Mouse (Mus musculus): Measurements from ENCODE around the gene Rab1a.
A peak's percentile ranks its signal among the peaks of the same experiment; 100 is the strongest.

Rab1a gene

GRCm38 (mm10) chr11:20247146-20247855 is 46.1 kb downstream of the Rab1a start:
- no peak for DNase-seq (ENCODE audit: low spot score)

GRCm38 (mm10) chr11:20248277-20248676 is 47.0 kb downstream of the Rab1a start:
- no peak for DNase-seq (ENCODE audit: low spot score)

GRCm38 (mm10) chr11:20248840-20249239 is 47.6 kb downstream of the Rab1a start:
- peak; percentile 79 for DNase-seq (ENCODE audit: low spot score)

DNA sequence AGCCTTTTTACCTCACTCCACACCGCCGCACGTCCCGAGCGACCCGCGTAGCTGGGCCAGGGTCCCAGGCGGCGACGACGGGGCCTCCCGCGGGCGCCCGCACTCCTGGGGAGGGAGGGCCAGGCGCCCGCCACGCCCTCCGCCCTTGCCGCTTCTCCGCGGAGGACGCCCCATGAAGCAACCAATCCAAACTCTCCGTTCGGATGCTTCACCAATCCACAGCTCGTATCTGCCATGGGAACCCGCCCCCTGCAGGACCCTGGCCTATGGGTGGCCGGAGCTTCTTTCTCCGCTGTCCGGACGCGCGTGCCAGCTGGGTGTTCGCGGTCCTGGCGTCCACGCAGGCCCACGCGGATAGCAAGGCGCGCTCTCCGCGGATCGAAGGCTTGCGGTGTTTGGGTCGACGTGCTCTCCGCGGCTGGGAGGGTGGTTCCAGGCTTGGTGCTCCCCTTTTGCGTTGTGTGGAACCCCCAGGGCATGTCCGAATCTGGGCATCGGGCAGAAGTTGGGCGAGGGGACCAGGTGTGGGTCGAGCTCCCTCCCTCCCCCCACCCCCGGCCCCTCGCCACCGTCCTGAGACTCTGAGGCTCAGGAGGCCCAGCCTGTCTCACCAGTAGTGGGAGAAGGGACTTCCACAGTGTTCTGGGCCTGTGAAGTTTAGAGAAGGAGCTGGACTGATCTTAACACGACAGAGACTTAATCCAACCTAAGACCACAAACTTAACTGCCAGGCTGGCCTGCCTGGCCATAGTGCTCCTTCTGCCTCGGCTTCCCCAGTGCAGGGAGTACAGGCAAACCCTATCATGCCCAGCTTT is 48.3 kb downstream of the Rab1a start, which contains the start of gene Cep68:
Cep68 (minus strand) TSS at position 134 of the 815 bp plus-strand sequence.
- peak; percentile 97 for DNase-seq (ENCODE audit: low spot score)

- DNase-seq (ENCODE audit: low spot score) = no peak
These were observed 49.4 kb downstream of the Rab1a start for GRCm38 (mm10) chr11:20250476-20251178.

GRCm38 (mm10) chr11:20253088-20253487 is 51.9 kb downstream of the Rab1a start:
- DNase-seq (ENCODE audit: low spot score) = no peak

DNA sequence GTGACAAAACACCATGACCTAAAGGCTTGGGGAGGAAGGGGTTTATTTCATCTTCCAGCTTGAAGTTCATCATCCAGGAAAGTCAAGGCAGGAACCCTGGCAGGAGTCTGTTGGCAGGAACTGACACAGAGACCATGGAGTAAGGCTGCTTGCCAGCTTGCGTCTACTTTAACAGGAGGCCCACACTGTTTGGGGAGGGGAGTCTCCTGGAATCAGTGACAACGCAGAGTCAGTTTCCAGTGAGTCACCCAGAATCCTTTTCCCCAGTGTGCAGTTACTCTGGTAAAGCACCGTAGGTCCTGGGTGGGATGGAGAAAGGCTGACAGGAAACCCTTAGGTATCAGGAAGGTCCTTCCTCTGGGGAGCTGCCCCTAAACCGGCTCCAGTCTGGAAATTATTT is 53.6 kb downstream of the Rab1a start:
- no peak for DNase-seq (ENCODE audit: low spot score)

DNA sequence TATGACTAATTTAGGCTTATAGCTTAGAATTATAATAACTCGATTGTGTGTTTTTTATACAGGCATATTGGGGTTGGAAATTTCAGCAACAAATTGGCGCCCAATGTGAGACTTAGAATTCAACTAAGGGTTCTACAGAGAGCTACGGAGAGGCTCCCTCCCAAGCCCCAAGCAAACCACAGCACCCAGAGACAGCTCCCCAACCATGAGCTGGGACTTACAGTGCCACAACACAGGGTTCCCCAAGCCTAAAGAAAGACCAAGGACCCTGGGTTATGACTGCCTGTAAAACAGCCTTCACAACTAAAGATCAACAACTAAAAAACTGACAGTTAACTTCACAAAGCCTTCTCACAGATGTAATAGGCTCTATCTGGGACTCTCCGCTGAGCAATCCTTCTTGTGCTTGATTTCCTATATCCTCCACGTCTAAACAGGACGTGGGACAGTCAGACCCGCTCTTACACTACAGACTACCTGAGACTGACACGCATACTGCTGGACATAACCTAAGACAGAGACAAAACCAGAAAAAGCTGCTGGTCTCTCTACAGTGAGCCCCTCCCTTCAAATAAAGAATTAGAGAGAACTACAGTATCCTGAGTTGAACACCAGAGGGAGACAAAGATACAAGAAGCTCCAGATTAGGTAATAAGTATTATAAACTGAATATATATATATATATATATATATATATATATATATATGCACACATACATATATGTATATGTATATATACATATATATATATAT is 61.6 kb downstream of the Rab1a start:
- no peak for DNase-seq (ENCODE audit: low spot score)

DNA sequence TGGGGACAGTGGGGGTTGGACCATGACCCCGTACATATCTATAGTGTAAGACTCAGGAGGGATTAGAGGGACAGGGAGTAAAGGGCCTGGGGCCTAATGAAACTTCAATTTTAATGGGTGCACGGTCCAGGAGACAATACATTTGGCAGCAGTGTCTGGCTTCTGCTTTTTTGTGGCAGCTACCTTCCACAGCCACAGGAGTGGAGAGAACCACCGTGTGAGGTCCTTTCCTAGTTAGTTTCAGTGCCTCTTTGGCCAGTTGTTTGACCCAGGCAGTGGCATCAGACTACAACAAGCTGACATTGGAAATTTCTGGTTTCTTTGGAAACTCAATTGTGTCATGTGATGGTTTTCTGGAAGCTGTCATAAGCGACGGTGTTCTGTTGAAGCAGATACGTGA is 68.7 kb downstream of the Rab1a start:
- no peak for DNase-seq (ENCODE audit: low spot score)

- DNase-seq (ENCODE audit: low spot score) = no peak
These were observed 74.7 kb downstream of the Rab1a start for GRCm38 (mm10) chr11:20275974-20276373.
